Mouse (Mus musculus) liver, embryonic 16.5 days (tissue): ENCODE results near the gene Smyd3. TPM values are rescaled to one million over a fixed set of nuclear protein-coding genes. Genes with fewer than 3 reads are reported as not detected.

ENCODE experiments used
- ATAC-seq: fragments of 200-750 bp; cut with Nextera tagmentation; 2 replicates; pipeline ENCODE4 v1.8.0; 2017; ENCODE audit warnings: low read depth, mild to moderate bottlenecking, moderate number of reproducible peaks, moderate library complexity
- H3K27ac ChIP-seq: fragments of 300-500 bp; sonication (generic); 2 replicates; pipeline ENCODE4 v1.5.1; 2014; ENCODE audit warnings: mild to moderate bottlenecking, low read length
- H3K27me3 ChIP-seq: fragments of 300-500 bp; sonication (generic); 2 replicates; pipeline ENCODE4 v1.6.1; 2014; ENCODE audit warnings: low read depth, low read length, mixed read lengths; ENCODE audit not compliant: control insufficient read depth, insufficient read depth
- H3K36me3 ChIP-seq: fragments of 300-500 bp; sonication (generic); 2 replicates; pipeline ENCODE4 v1.6.1; 2014; ENCODE audit warnings: mild to moderate bottlenecking; ENCODE audit not compliant: control insufficient read depth, insufficient read depth
- H3K4me1 ChIP-seq: fragments of 300-500 bp; sonication (generic); 2 replicates; pipeline ENCODE4 v1.6.1; 2014; ENCODE audit warnings: low read depth, low read length, mixed read lengths; ENCODE audit not compliant: control insufficient read depth
- H3K4me2 ChIP-seq: fragments of 300-500 bp; sonication (generic); 2 replicates; pipeline ENCODE4 v1.6.1; 2014; ENCODE audit warnings: low read depth, low read length, mixed read lengths
- H3K4me3 ChIP-seq: fragments of 300-500 bp; sonication (generic); 2 replicates; pipeline ENCODE4 v1.5.1; 2014; ENCODE audit warnings: low read depth, mild to moderate bottlenecking, low read length
- H3K9ac ChIP-seq: fragments of 300-500 bp; sonication (generic); 2 replicates; pipeline ENCODE4 v1.6.1; 2014; ENCODE audit warnings: low read depth, low read length
- H3K9me3 ChIP-seq: fragments of 300-500 bp; sonication (generic); replicated peaks from 2 replicates; pipeline ENCODE4 v1.6.1; 2016; ENCODE audit warnings: low read length; ENCODE audit not compliant: control insufficient read depth
- WGBS: fragments of 180-500 bp; shearing (Covaris S2); extraction: QIAGEN DNeasy Blood & Tissue Kit; methylation state at CpG from one replicate; pipeline ENCODE4 v1.1.7; 2014; ENCODE audit not compliant: insufficient replicate concordance; 5-methylcytosine and 5-hydroxymethylcytosine counted together
- polyA plus RNA-seq: library from polyadenylated mRNA; unstranded; fragments of >200 nt; fragmentation: Nextera tagmentation; extraction: Ambion mirVana; gene quantifications from 2 replicates; pipeline ENCODE4 v1.2.1, GENCODE M21; 2015

Smyd3 gene
- polyA plus RNA-seq, 1 experiment from 2014 or later = 6.4 TPM

GRCm38 (mm10) chr1:179281401-179282121, 236.3 kb downstream of the Smyd3 start:
- ATAC-seq = no peak
- 74% methylated on average over 13 of the region's 13 CpGs for WGBS
- H3K27me3 ChIP-seq = no peaks in the 10 kb centered on the region
- no peak overlapping the region for H3K4me2 ChIP-seq
- no peak overlapping the region for H3K4me3 ChIP-seq
- H3K9me3 ChIP-seq = no peaks in the 10 kb centered on the region
- H3K9ac ChIP-seq = no peak overlapping the region
- no peak overlapping the region for H3K27ac ChIP-seq
- H3K36me3 ChIP-seq = no peaks in the 10 kb centered on the region
- no peaks in the 10 kb centered on the region for H3K4me1 ChIP-seq

- no peaks in the 10 kb centered on the region for H3K9me3 ChIP-seq
- no peak overlapping the region for H3K4me3 ChIP-seq
- WGBS = 85% methylated on average over 4 of the region's 4 CpGs
- H3K9ac ChIP-seq = no peak overlapping the region
- no peak overlapping the region for H3K4me2 ChIP-seq
- H3K4me1 ChIP-seq = no peaks in the 10 kb centered on the region
- ATAC-seq = no peak
- H3K36me3 ChIP-seq = no peaks in the 10 kb centered on the region
- H3K27ac ChIP-seq = no peak overlapping the region
- no peaks in the 10 kb centered on the region for H3K27me3 ChIP-seq
These were observed 238.7 kb downstream of the Smyd3 start for GRCm38 (mm10) chr1:179279116-179279515.

- Histone ChIP-seq H3K4me1 (no peaks in the 10 kb centered on the region), H3K4me3 (no peak overlapping the region), H3K27me3 (no peaks in the 10 kb centered on the region), H3K4me2 (no peak overlapping the region), H3K27ac (no peak overlapping the region), H3K9me3 (no peaks in the 10 kb centered on the region), H3K36me3 (no peaks in the 10 kb centered on the region), H3K9ac (no peak overlapping the region)
- WGBS = 79% methylated on average over 9 of the region's 9 CpGs
- ATAC-seq = no peak
These were observed 240.5 kb downstream of the Smyd3 start for GRCm38 (mm10) chr1:179277346-179277745.

- no peaks in the 10 kb centered on the region for H3K36me3 ChIP-seq
- no peaks in the 10 kb centered on the region for H3K4me1 ChIP-seq
- WGBS = 69% methylated on average over 1 of the region's 1 CpGs
- no peak for ATAC-seq
- no peak overlapping the region for H3K4me3 ChIP-seq
- H3K4me2 ChIP-seq = no peak overlapping the region
- no peak overlapping the region for H3K27ac ChIP-seq
- no peaks in the 10 kb centered on the region for H3K9me3 ChIP-seq
- no peaks in the 10 kb centered on the region for H3K27me3 ChIP-seq
- no peak overlapping the region for H3K9ac ChIP-seq
These were observed 241.0 kb downstream of the Smyd3 start for GRCm38 (mm10) chr1:179276866-179277265.

GRCm38 (mm10) chr1:179272926-179273325, 244.9 kb downstream of the Smyd3 start:
- H3K9ac ChIP-seq = no peak overlapping the region
- WGBS = 75% methylated on average over 4 of the region's 4 CpGs
- no peak for ATAC-seq
- no peak overlapping the region for H3K4me2 ChIP-seq
- H3K27ac ChIP-seq = no peak overlapping the region
- H3K36me3 ChIP-seq = no peaks in the 10 kb centered on the region
- no peak overlapping the region for H3K4me3 ChIP-seq
- no peaks in the 10 kb centered on the region for H3K27me3 ChIP-seq
- no peaks in the 10 kb centered on the region for H3K4me1 ChIP-seq
- H3K9me3 ChIP-seq = peaks cover 3% of the 10 kb centered on the region; the same call in 1 of the 2 replicates

- H3K9ac ChIP-seq = no peak overlapping the region
- no peak overlapping the region for H3K4me3 ChIP-seq
- peaks cover 3% of the 10 kb centered on the region; the same call in 1 of the 2 replicates for H3K9me3 ChIP-seq
- no peaks in the 10 kb centered on the region for H3K4me1 ChIP-seq
- H3K27me3 ChIP-seq = no peaks in the 10 kb centered on the region
- H3K27ac ChIP-seq = no peak overlapping the region
- no peak overlapping the region for H3K4me2 ChIP-seq
- H3K36me3 ChIP-seq = no peaks in the 10 kb centered on the region
- no peak for ATAC-seq
These were observed 245.5 kb downstream of the Smyd3 start for GRCm38 (mm10) chr1:179272351-179272750.

- Histone ChIP-seq H3K9ac (no peak overlapping the region), H3K27ac (no peak overlapping the region), H3K4me1 (no peaks in the 10 kb centered on the region), H3K27me3 (no peaks in the 10 kb centered on the region), H3K36me3 (no peaks in the 10 kb centered on the region), H3K4me3 (no peak overlapping the region), H3K9me3 (peaks cover 3% of the 10 kb centered on the region; the same call in 1 of the 2 replicates), H3K4me2 (no peak overlapping the region)
- WGBS = 55% methylated on average over 3 of the region's 3 CpGs
- ATAC-seq = no peak
These were observed 250.9 kb downstream of the Smyd3 start for GRCm38 (mm10) chr1:179266936-179267335.

- H3K4me1 ChIP-seq = no peaks in the 10 kb centered on the region
- WGBS = 50% methylated on average over 11 of the region's 11 CpGs
- no peak overlapping the region for H3K4me2 ChIP-seq
- no peak for ATAC-seq
- no peaks in the 10 kb centered on the region for H3K27me3 ChIP-seq
- H3K9me3 ChIP-seq = no peaks in the 10 kb centered on the region
- H3K27ac ChIP-seq = no peak overlapping the region
- H3K36me3 ChIP-seq = no peaks in the 10 kb centered on the region
- H3K9ac ChIP-seq = no peak overlapping the region
- no peak overlapping the region for H3K4me3 ChIP-seq
These were observed 256.3 kb downstream of the Smyd3 start for GRCm38 (mm10) chr1:179261496-179261966.

GRCm38 (mm10) chr1:179255826-179256512, 261.9 kb downstream of the Smyd3 start:
- no peak for ATAC-seq
- 70% methylated on average over 11 of the region's 11 CpGs for WGBS

More at GRCm38 (mm10) chr1:179255826-179256512, 261.9 kb downstream of the Smyd3 start:
- H3K4me2 ChIP-seq = no peak overlapping the region
- H3K9me3 ChIP-seq = no peaks in the 10 kb centered on the region
- H3K4me3 ChIP-seq = no peak overlapping the region
- H3K27me3 ChIP-seq = no peaks in the 10 kb centered on the region
- no peaks in the 10 kb centered on the region for H3K4me1 ChIP-seq
- no peak overlapping the region for H3K27ac ChIP-seq
- no peak overlapping the region for H3K9ac ChIP-seq
- no peaks in the 10 kb centered on the region for H3K36me3 ChIP-seq
